Mouse (Mus musculus): ENCODE data around the gene Srrm1.

DNA sequence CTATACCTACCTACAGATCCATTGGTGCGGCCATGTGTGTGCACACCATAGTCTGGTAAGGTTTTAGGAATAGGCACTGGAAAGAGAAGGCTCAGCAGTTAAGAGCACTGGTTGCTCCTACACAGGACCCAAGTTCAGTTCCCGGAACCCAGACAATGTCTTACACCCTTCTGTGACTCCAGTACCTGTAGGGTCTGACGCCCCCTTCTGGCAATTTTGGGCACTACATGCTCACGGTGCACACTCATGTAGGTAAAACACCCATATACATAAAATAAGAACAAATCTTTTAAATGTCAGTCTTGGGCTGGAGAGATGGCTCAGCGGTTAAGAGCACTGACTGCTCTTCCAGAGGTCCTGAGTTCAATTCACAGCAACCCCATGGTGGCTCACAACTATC, 20.2 kb upstream of the Srrm1 start:
- TF ChIP-seq CTCF (IDR thresholded peaks at IDR 0.05; ENCODE audit: borderline replicate concordance, insufficient read depth, low read depth, low read length), result peak; percentile 25; the same call in 1 of the 2 replicates
- no peak for TF ChIP-seq POLR2A (IDR thresholded peaks at IDR 0.05; ENCODE audit: borderline replicate concordance, insufficient read depth, low read length)

Data from cerebellum, adult 2 months (tissue).